Mouse (Mus musculus): ENCODE data around the gene Brd2.

The Brd2 gene

DNA sequence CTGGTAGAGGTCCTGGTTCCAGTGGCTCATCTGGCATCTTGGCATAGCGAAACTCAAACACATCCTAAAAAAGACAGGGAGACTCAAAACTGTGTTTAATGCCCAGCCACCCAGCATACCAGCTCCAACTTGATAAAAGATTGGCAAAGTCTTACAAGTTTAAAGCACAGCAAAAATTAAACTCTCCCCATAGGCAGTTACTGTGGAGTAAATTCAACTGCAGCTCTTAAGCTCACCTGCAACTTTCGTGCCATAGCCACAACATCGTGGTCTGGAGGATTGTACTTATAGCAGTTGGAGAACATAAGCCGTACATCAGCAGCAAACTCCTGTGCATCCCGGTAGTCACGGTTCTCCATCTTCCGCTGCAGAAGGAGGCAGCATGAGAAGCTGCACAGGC, 8.3 kb downstream of the Brd2 start:
- DNase-seq (ENCODE audit: low spot score), result no peak

DNA sequence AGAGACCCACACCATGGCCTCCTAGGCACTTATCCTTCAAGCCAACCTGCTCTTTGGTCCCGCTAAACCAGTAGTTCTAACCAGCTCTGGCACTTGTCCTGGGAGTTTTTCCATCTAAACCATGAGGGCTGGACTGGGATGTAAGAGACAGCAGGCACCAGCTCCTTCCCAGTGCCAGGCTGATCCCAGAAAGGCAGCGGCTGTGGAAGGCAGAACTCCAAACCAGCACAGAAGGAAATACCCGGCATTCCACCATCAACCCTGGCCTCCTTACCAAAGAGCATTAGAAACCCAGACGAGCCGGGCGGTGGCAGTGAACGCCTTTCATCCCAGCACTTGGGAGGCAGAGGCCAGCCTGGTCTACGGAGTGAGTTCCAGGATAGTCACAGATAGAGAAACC, 12.1 kb downstream of the Brd2 start:
- no peak for DNase-seq (ENCODE audit: low spot score)

DNA sequence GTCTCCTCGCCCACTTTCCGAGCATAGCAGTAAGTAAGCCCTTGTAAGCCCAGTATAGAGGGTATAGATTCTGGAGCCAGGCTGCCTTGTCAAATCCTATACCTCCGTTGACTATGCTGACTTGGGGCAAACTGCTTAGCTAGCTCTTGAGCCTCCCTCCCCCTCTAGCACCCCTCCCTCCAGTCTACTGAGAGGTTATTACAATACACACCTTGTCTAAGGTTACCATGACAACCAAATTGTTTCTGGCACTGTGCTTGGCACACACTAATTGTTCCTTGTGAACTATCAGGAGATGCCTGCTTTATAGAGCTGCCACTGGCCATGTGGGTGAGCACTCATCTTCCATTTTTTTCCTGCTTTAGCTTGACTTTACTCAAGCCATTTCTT, 12.6 kb downstream of the Brd2 start:
- DNase-seq (ENCODE audit: low spot score), result no peak

DNA sequence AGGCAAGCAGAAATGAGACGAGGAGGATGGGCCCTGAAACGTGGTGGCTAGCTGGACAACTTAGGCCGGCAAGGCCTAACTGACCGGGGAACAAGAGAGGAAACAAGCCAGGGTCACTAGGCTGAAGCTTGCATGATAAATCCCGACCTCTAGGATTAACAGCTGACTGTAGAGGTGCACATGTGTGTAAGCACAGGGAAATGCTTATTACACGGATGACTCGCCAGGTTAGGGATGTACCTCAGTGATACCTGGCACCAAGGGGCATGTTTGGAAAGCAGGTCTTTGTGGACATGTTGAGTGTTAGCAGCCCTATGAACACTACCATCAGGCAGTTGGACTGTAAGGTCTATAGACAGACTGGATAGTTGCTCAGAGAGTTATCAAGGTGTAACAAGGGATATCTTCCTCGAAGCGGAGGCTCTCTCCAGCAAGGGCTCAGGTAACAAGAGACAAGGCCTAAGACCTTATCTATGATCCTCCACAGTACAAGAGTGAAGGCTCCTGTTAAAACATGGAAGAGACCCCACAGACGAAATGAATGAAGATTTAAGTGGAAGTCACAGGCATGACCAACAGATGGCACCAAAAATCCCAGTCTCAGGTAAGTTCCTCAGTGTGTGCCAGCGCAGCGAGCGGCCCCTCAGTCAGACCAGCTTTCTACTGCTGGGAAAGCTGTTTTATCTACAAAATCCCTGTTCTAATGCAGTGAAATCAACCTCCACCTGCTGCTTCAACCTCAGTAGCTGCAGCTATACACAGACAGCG, 13.2 kb downstream of the Brd2 start:
- DNase-seq (ENCODE audit: low spot score), result no peak

DNA sequence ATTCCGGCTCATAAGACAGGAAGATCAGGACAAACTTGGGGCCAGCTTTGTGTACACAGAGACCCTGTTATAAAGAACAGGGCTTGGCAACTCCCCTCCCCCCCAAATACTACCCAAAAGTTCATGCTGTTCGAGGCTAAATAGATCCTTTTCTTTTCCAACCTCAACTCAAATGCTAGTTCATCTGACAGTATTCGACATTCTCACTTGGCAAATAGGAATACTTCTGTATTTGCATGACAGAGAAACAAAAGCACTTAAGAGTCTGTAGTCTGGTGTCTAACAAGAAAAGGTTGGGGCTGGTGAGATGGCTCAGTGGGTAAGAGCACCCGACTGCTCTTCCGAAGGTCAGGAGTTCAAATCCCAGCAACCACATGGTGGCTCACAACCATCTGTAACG, 14.0 kb downstream of the Brd2 start:
- DNase-seq (ENCODE audit: low spot score), result no peak

DNA sequence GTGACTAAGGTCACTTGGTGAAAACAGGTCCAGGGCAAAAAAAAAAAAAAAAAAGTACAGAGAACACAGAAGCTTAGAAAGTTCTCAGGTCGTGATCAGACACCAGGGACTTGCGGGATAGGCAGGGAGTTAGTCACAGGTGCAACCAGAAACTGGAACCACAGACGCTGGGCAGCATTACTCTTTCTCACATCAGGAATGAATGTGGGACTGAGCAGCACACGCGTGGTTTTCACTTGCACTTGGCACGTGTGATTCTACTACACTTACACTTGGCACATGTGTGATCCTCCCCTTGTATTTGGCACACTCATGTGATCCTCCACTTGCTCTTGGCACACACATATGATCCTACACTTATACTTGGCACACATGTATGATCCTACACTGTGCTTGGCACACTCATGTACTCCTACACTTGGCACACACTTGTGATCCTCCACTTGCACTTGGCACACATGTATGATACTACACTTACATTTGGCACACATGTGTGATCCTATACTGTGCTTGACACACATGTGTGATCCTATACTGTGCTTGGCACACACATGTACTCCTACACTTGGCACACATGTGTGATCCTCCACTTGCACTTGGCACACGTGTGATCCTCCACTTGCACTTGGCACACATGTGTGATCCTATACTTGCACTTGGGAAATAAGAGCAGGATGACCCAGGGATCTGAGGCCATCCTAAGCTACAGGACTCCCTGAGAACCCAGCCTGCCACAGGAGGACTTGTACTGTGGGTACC, 15.1 kb downstream of the Brd2 start:
- no peak for DNase-seq (ENCODE audit: low spot score)

DNA sequence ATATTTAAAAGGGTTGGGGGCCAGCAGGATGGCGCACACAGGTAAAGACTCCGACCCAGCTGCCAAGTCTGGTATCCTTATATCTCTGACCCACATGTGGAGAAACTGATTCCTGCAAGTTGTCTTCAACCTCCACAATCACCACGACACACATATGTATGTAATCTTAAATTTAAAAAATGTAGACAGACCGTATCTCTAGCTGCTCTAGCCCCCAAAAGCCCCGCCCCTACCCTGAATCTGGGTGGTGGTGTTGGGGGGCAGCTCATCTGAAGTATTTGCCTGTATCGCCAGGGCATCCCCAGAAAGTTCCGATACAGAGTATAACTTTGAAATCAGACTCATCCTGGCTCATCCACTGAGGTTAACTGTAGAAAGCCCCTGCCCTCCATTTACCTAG, 15.9 kb downstream of the Brd2 start:
- DNase-seq (ENCODE audit: low spot score), result no peak

DNA sequence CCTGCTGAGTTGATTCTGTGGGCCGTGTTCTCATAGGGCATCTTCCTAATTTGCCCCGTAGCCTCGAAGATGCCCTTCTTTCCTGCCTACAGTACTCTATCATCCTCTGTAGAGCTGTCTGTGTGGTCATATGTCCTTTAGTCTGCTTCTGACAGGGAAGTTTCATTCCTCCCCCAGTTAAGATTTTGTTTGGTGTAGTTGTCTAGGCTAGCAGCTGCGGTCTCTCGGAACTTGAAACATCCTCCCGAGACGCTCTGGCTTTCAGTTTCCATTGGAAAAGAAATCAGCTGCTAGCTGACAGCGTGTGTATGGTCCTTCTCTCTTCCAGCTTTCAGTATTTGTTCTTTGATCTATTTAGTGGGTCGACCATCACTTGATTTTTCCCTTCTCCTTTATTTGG, 17.6 kb downstream of the Brd2 start:
- DNase-seq (ENCODE audit: low spot score), result no peak

DNA sequence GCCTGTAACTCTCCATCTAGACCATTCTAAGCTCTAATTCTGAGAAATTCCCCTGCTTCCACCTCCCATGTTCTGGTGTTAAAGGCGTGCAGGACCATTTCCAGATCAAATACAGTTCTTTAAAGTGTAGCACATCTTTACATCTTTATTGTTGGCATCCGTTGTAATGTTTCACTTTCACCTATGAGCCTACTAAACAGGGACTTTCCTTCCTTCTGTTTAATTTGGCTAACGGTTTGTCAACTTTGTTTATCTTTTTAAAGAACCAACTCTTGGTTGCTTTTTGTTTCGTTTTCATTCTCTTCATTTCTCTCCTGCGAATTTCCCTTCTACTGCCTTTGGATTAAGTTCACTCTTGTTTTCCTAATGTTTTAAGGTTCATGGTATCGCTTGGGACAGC, 19.6 kb downstream of the Brd2 start:
- no peak for DNase-seq (ENCODE audit: low spot score)

DNA sequence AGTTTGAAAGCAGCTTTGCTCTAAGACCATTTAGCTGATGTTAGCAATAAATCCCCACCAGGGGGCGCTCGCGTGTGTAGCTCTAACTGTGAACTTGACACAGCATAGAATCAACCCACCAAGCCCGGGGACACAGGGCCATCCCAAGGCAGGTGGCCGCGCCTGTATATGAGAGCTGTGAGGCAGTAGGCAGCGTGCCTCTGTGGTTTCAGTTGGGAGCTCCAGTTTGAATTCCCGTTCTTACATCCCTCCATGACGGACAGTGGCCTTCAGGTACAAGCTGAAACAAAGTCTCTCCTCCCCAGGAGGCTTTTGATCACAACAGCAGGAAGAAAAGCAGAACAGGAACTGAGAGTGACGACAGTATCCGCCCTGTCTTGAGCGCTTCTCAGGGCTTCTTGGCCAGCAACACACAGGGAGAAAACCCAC, 20.8 kb downstream of the Brd2 start:
- DNase-seq (ENCODE audit: low spot score), result peak; percentile 86

DNA sequence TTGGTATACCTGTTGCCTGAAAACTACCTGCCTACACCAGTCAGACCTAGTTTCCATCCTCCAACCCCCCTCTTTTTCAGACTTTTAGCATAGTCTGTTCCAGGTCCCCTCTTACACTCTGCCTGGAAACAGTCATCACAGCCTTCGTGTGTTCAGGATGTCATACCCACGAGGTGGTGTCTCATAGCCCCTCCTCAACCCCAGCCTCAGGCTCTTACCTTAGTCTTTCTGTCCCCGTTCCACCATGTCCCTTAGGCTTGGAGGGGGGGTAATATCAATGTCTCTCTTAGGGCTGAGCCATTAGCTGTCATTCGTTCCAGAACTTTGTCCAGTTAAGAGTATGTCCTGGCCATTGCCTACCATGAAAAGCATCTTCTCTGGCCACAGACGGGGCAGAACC, 21.2 kb downstream of the Brd2 start:
- no peak for DNase-seq (ENCODE audit: low spot score)

DNA sequence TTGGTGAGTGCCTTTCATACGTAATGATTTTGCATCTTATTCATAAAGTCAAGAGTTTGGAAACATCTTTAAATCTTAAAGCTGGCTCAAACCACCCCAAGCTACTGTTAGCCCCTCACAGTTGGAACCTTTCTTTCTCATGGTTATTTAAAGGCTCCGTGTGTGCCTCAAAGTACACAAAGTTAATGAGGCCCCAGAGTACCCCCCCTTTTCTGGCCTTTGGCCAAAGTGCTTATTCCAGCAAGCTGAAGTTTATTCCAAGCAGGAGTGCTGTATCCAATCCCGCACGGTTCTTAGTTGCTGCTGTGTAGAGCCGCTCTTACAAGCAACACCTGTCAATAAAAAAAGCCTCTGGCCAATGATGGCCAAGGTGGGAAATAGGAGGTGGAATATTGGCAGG, 22.9 kb downstream of the Brd2 start:
- DNase-seq (ENCODE audit: low spot score), result no peak

DNA sequence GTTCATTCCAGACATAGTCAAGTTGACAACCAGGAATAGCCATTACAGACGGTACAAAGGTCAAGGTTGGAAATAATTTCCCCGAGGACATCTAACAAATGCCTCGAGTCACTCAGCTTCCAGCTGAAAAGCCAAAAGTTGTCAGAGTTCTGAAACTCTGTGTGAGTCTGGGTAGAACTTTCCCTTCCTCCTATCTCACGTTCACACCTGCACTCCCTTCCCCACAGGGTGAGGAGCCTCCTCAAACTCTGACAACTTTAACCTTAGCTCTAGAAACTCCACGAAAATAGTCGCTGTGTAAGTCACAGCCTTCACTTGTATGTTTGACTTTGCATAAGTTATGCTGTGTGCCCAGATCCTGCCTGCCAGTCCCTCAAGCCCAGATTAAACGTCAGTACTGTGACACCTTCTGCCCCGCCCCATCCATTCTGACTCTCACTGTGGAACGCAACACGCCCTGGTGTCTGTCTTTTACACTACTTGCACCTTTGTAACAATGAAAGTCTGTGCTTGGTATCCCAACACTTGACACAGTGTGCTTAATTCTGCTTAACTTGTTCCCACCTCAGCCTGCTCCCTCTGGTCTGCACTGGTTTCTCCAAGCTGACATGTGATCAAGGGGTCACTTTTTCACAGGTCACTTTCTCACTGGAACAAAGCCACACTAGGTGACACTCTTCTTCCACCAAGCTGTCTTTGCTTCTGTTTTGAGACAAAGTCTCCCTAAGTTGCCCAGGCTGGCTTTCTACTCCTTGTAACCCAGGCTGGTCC, 23.5 kb downstream of the Brd2 start:
- DNase-seq (ENCODE audit: low spot score), result no peak

DNA sequence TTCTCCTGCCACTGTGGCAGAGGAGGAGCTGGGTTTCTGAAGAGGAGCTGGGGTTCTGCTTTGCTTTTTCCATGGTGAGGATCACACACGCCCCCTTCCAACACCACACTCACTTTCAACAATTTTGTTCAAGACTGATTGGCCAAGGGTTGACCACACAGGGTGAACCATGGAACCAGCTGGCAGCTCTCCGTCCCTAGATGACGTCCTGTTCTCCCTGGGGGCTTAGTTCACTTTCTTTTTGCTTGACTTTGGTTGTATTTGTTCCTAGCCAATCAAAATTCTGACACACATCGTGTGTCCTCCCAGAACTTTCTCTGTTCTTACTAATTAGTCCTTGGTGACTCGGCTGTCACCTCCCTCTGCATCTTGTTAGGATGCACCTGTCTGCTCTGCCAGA, 25.2 kb downstream of the Brd2 start:
- DNase-seq (ENCODE audit: low spot score), result no peak

DNA sequence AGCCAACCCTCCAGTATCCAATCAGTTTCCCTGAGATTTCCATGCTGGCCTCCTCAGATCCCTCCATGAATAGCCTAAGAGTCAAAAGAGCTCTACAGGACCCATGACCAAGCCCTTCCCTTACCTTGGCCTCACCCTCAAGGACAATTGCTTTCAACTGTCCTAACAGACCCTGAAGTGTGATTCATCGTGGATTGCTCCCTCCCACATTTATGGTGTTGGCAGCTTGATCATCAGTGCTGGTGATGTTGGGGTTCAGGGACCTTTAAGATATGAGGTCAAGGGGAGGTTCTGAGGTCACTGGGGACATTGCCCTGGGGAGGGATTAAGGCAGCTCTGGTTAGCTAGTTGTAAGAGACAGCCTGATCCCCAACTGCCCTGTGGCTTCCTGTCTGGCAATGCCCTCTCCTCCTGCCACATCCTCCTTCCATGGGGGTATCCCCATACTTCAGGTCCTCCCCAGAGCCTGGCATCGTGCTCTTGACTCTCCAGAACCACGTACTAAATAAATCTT, 25.9 kb downstream of the Brd2 start:
- DNase-seq (ENCODE audit: low spot score), result no peak

DNA sequence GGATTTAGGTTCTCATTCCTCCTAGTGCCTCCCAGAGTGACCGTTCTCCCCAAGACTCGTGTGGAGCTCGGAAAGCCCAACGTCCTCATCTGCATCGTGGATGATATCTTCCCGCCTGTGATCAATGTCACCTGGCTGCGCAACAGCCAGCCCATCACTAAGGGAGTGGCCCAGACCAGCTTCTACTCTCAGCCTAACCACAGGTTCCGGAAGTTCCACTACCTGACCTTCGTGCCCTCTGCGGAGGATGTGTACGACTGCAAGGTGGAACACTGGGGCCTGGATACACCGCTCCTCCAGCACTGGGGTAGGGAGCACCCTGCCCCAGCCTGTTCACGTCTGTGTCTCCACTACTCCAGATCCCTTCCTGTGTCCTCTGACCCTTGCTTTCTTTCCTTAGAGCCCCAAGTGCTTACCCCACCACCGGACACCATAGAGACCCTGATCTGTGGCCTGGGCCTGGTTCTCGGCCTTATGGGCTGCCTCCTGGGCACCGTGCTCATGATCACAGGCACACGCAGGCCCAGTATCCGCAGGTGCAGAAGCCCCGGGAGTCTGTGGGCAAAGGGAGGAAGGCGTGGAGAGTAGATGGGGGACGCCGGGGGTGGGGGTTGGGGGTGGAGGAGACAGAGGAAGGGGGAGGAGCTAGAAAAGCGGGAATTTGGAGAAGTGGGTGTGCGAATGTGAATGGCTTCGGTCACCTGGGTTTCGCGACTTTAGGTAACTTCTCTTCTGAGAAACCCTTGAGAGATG, 28.0 kb downstream of the Brd2 start:
- no peak for DNase-seq (ENCODE audit: low spot score)

DNA sequence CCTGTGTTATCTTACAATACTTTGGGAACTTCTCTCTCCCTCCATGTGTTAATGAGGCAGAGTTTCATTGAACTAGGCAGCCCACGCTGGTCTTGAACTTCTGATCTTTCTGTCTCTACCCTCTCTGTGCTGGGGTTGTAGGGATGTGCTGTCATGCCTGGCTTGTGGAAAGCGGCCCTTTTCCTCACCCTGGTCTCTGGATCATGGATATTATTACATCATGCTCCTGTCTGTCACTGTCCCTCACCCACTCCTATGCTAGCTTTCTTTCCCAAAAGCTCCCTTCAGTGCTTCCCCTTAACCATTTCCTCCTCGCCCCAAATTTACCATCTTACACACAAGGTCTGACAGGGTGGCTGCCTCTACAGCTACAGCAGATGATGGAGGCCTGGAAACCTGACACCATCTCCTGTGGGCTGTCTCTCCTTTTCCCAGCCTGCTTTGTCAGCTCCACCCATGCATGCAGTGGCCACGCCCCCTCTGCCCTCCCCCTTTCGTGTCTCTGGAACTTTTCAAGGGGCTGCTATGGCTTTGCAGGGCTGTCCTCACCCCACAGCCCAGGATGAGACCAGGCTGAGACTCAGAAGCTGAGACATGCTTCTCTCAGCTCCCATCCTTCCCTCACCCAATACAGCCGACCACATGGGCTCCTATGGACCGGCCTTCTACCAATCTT, 29.1 kb downstream of the Brd2 start:
- DNase-seq (ENCODE audit: low spot score), result no peak

DNA sequence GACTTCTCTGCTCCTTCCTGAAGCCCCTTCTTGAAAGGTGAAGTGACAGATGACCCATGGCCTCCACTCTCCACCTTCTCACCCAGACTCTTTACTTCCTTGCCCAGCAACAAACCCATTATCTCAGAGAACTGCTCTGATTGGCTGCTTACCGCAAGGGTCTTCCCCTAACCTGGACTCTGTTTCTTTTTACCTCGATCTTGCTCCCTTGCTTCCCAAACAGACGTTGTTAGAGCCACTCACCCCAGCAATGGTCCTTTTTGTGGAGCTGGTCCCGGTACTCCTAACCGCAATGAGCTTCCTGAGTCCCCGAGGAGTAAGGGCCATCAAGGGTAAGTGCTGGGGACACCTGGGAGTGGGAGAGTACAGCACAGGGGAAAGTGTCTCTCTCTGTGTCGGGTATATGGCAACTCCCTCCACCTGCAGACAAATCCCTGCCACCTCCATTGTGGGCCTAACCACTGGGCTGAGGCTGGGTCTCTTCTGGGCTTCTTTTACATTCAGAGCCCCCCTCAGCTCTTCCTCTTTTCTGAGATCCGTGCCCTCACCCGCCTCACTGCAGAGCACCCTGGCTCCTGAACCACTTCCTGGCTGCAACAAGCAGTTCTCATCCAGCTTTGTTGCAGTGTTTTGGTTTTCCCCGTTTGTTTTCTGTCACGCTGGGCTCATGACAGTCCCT, 30.1 kb downstream of the Brd2 start, which contains the start of gene H2-Oa:
Gene H2-Oa, plus strand, starts transcription at position 144 of the 679 bp plus-strand sequence.
- no peak for DNase-seq (ENCODE audit: low spot score)

DNA sequence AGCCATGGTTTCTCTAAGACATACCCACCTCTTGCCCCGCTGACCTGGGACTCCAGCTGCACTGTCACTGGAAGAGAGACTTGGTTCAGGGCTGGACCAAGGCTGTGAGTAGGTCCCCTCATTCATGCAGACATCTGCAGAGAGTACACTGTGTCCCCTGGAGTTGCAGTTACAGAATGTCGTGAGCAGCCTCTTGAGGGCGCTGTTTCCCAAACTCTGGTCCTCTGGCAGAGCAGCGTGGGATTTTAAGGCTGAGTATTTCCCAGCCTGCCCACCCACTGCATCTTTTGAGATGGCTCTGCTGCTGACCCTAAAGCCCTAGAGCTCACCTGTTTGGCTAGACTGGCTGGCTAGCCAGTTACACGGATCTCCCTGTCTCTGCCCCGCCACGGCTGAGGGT, 31.5 kb downstream of the Brd2 start:
- no peak for DNase-seq (ENCODE audit: low spot score)

DNA sequence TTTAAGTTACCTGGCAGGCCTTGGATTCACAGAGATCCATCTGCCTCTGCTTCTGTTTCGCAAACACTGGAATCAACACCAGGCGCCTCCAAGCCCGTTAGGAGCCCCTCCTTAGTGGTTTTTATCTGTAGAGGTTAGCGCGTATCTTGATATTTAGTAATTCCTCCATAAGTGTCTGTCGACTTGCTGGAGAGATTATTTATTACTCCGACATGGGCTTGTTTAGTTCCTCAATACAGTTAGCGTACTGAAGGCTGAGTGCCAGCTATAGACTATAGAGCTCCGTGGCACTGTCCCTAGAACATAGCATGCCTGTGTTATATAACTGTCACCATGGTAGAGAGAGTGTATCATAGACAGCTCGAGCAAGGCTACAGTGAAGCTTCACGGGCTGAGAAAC, 34.3 kb downstream of the Brd2 start:
- DNase-seq (ENCODE audit: low spot score), result no peak

DNA sequence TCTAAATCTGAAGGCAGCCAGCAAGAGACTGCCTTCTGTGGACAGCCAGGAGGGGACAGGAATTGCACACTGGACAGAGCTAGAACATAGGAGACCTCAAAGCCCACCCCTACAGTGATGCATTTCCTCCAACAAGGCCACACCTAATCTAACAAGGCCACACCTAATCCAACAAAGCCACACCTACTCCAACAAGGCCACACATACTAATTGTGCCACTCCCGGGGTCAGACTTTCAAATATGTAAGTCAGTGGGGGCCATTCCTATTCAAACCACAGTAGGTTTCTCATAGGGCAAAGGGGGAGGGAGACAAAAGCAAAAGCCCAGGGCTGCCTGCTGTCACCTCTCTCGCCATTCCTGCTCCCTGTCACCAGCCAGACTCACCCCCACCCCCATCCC, 35.0 kb downstream of the Brd2 start:
- no peak for DNase-seq (ENCODE audit: low spot score)

Measured in ovary, postnatal 36 days (tissue).